Mouse (Mus musculus): ENCODE results near the gene Scrn1.

Gene Scrn1

DNA sequence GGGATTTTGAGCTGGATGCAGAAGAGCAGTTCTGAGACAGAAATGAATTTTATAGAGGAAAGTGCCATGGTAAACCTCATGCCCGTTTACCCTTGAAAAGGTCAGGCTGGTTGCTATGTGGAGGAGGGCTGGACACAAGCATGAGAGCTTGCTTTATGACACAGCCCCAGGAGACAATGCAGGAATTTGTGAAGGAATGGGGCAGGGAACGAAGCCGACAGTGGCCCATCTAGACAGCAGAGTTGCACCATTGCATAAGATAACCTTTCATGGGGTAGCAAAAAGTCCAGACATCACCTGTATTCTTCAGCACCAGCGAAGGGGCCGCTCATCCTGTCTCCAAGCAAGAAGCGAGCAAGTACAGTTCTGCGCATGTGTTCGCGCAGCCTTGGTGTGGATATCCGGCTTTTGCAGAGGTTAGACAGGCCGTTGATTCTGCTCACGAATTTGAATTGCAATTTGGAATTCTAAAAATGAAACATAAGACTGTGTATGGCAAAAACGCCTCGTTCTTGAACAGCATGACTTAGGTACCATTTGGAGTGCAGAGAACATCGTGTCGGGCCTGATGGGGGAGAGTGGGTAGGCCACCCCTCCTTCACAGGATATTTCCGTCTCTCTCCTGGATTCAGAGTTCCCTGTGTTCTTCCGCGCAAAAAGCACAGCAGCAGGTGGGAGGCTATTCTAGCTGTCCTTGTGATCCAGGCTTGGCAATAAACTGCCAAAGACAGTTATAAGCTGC lies 90.2 kb downstream of the Scrn1 start:
- DNase-seq (ENCODE audit: low read depth in 1 of 2, low spot score in 2 of 2), result no peak

DNA sequence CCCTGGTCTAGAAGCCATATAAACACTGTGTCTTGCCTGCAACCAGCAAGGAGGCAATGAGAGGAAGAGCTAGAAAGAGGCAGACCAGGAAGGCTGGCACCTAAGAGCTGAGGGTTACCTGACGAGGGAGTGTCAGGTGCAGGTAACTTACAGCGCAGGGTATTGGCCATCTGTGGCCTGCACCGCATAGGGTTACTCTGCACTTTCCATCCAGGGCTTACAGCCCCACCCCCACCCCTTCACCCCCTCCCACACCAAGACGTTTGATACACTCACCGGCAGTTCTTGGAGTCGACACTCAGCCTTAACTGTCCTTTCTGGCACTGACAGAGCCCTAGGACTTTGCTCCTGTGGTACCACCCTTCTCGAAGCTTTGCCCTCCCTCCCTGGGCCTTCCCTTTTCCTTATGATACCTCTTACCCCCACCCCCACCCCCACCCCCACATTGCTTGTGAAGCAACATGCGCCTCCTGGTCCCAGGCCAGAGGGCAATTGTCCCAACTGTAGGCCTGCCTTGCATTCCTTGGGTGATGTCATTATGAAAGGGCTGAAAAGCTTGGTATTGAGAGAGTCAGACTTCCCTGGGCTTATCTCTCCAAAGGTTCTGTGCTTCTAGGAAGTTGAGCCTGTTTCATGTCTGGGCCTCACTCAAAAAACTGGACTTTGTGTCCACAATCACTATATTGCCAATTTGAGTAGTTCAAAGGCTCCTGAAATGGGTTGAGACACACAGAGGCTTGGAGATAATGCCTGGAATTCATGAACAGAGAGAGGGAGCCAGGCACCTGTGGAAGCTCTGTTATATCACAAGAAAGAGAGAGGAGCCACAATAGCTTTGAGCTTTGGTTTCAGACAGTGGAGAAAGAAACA lies 93.2 kb downstream of the Scrn1 start:
- no peak for DNase-seq (ENCODE audit: low read depth in 1 of 2, low spot score in 2 of 2)

DNA sequence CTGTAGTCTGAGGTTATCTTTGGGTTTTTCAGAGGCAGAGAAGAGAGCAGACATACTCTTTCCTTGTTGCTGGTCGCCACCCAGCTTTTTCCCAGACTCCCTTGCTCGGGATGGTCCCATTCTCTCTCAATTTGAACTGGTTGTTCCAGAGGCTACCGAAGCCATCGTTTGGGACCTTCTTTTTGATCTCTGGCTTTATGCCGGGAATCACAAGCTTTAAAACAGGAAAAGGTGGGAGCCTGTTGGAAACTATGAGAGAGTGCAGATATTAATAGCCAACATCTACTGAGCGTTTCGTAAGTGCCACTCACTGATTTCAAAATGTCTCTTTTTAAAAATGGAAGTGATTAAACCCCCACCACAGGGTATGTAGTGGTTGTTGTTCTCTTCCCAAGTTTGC lies 94.4 kb downstream of the Scrn1 start:
- DNase-seq (ENCODE audit: low read depth in 1 of 2, low spot score in 2 of 2), result no peak

DNA sequence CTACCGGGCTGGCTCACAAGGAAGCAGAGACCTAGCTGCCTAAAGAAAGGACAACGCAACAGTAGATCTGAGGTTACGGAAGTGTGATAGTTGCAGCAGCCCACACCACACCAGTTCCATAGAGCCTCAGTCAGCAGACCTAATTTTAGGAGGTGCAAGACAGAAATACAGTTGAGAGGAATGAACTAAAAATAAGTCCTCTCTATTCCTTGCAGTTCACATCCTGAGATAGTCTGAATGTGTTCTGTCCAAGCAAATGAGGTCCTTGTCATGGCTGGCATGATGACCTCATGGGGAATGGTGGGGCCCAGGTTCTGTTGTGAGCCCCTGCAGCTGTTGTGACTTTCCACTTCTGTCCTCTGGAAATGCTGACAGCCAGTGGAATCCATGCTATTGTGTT lies 98.9 kb downstream of the Scrn1 start:
- DNase-seq (ENCODE audit: low read depth in 1 of 2, low spot score in 2 of 2), result no peak

GRCm38 (mm10) chr6:54464926-54465325 lies 101.4 kb downstream of the Scrn1 start:
- DNase-seq (ENCODE audit: low read depth in 1 of 2, low spot score in 2 of 2), result no peak

GRCm38 (mm10) chr6:54463701-54464458 lies 102.4 kb downstream of the Scrn1 start:
- DNase-seq (ENCODE audit: low read depth in 1 of 2, low spot score in 2 of 2), result no peak

GRCm38 (mm10) chr6:54462766-54463165 lies 103.5 kb downstream of the Scrn1 start:
- no peak for DNase-seq (ENCODE audit: low read depth in 1 of 2, low spot score in 2 of 2)

GRCm38 (mm10) chr6:54460915-54461671 lies 105.2 kb downstream of the Scrn1 start:
- no peak for DNase-seq (ENCODE audit: low read depth in 1 of 2, low spot score in 2 of 2)

GRCm38 (mm10) chr6:54460172-54460914 lies 105.9 kb downstream of the Scrn1 start:
- no peak for DNase-seq (ENCODE audit: low read depth in 1 of 2, low spot score in 2 of 2)

DNA sequence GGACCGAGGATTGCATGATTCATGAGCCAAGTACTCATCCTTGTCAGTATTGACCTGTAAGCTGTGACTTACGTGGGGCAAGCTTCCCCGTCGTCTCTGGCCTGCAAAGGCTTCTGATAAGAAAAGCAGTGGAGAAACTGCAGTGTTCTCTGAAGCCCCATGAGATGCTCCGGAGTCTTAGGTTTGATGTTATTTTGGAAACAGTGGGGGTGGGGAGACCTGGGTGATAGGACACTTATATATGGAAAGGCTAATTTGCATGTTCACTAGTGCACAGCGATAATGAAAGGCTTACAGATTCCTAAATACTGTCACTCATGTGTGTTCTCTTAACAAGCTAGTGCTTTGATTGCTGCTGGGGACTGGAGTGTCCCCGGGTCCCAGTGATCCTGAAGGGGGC lies 106.6 kb downstream of the Scrn1 start:
- no peak for DNase-seq (ENCODE audit: low read depth in 1 of 2, low spot score in 2 of 2)
